Mouse (Mus musculus) right cerebral cortex, postnatal 10 days (tissue): ENCODE data around the gene Pde4dip.

Experiments
- DNase-seq, 2 experiments: peaks; one replicate each; pipeline ENCODE4 v3.0.0; 2021; ENCODE audit warnings: low spot score in 2 of 2

The Pde4dip gene

GRCm38 (mm10) chr3:97844163-97844820, 44.2 kb downstream of the Pde4dip start:
- DNase-seq, result no peak

- DNase-seq, result no peak
Measured at GRCm38 (mm10) chr3:97842641-97843040, 45.9 kb downstream of the Pde4dip start.

- no peak for DNase-seq
Measured at GRCm38 (mm10) chr3:97840439-97840838, 48.1 kb downstream of the Pde4dip start.

- DNase-seq, result no peak
Measured at GRCm38 (mm10) chr3:97835888-97836287, 52.6 kb downstream of the Pde4dip start.

GRCm38 (mm10) chr3:97834625-97835024, 53.9 kb downstream of the Pde4dip start:
- DNase-seq, result no peak

- DNase-seq, result no peak
Measured at GRCm38 (mm10) chr3:97831564-97832320, 56.8 kb downstream of the Pde4dip start.

GRCm38 (mm10) chr3:97830622-97831021, 57.9 kb downstream of the Pde4dip start:
- DNase-seq, result no peak

GRCm38 (mm10) chr3:97830122-97830521, 58.4 kb downstream of the Pde4dip start:
- DNase-seq, result no peak

- DNase-seq, result no peak
Measured at GRCm38 (mm10) chr3:97828286-97828685, 60.2 kb downstream of the Pde4dip start.

GRCm38 (mm10) chr3:97825246-97825645, 63.3 kb downstream of the Pde4dip start:
- no peak for DNase-seq

- no peak for DNase-seq
Measured at GRCm38 (mm10) chr3:97824744-97825143, 63.8 kb downstream of the Pde4dip start.

- no peak for DNase-seq
Measured at GRCm38 (mm10) chr3:97824011-97824711, 64.3 kb downstream of the Pde4dip start.

GRCm38 (mm10) chr3:97823438-97823837, 65.1 kb downstream of the Pde4dip start:
- no peak for DNase-seq

GRCm38 (mm10) chr3:97819050-97819449, 69.5 kb downstream of the Pde4dip start:
- no peak for DNase-seq

- no peak for DNase-seq
Measured at GRCm38 (mm10) chr3:97818383-97818982, 70.0 kb downstream of the Pde4dip start.

GRCm38 (mm10) chr3:97811651-97812399, 76.7 kb downstream of the Pde4dip start:
- DNase-seq, result peak; percentile 70 to 84

- no peak for DNase-seq
Measured at GRCm38 (mm10) chr3:97811158-97811557, 77.3 kb downstream of the Pde4dip start.

GRCm38 (mm10) chr3:97810334-97810733, 78.2 kb downstream of the Pde4dip start:
- DNase-seq, result no peak

GRCm38 (mm10) chr3:97805559-97805958, 82.9 kb downstream of the Pde4dip start:
- no peak for DNase-seq

GRCm38 (mm10) chr3:97803675-97804074, 84.8 kb downstream of the Pde4dip start:
- DNase-seq, result no peak

- no peak for DNase-seq
Measured at GRCm38 (mm10) chr3:97802927-97803326, 85.6 kb downstream of the Pde4dip start.

- DNase-seq, result no peak
Measured at GRCm38 (mm10) chr3:97802297-97802696, 86.2 kb downstream of the Pde4dip start.
